Comparison of ENCODE assay signal across 28 mouse cellular contexts in the genomic region with DNA sequence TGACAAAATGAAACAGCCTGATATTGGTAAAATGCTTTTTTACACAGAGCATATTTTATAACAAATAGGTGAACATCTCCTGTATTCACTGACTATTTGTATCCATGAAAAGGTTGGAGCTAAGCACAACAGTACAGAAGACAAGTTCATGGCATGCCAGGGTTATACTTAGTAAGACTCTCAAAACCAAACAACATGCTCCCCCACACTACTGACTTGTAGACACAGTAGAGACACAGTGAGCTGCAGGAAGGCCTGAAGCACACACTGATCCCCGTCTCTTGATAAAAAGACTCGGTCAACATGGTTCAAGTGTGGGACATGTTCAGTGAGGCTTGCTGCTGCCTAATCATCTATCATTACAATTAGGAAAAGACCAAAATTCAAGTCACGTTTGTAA.
"Had no signal": no experiment of that assay in that cellular context is flagged by ENCODE, and none has a peak within 500 bp of the region (broad histone marks: within the 10 kb centered on the region; RNA-seq: fewer than 3 reads in every experiment).

No protein-coding gene starts in this region.

- H3K27me3 ChIP-seq: heart, embryonic 12.5 days; heart, embryonic 13.5 days; heart, embryonic 15.5 days; hindbrain, embryonic 12.5 days; hindbrain, embryonic 13.5 days; hindbrain, embryonic 15.5 days; intestine, embryonic 15.5 days; kidney, embryonic 15.5 days had no signal

- H3K9me3 ChIP-seq: heart, embryonic 12.5 days; heart, embryonic 13.5 days; heart, embryonic 15.5 days; hindbrain, embryonic 10.5 days; hindbrain, embryonic 12.5 days; hindbrain, embryonic 13.5 days; hindbrain, embryonic 15.5 days; intestine, embryonic 15.5 days; kidney, embryonic 15.5 days had no signal

- H3K9ac ChIP-seq: heart, embryonic 12.5 days; heart, embryonic 13.5 days; heart, embryonic 15.5 days; hindbrain, embryonic 12.5 days; hindbrain, embryonic 13.5 days; hindbrain, embryonic 14.5 days; hindbrain, embryonic 15.5 days; intestine, embryonic 15.5 days; kidney, embryonic 15.5 days had no signal

- H3K4me3 ChIP-seq: heart, embryonic 12.5 days; heart, embryonic 13.5 days; heart, embryonic 15.5 days; hindbrain, embryonic 10.5 days; hindbrain, embryonic 12.5 days; hindbrain, embryonic 13.5 days; hindbrain, embryonic 15.5 days; intestine, embryonic 15.5 days; kidney, embryonic 15.5 days; layer of hippocampus, adult 2 months; left cerebral cortex, adult 2 months had no signal

- H3K4me1 ChIP-seq: heart, embryonic 12.5 days; heart, embryonic 13.5 days; heart, embryonic 15.5 days; hindbrain, embryonic 10.5 days; hindbrain, embryonic 12.5 days; hindbrain, embryonic 13.5 days; hindbrain, embryonic 15.5 days; intestine, embryonic 15.5 days; kidney, embryonic 15.5 days had no signal

- H3K27ac ChIP-seq: heart, embryonic 13.5 days; heart, embryonic 15.5 days; hindbrain, embryonic 10.5 days; hindbrain, embryonic 12.5 days; hindbrain, embryonic 13.5 days; hindbrain, embryonic 14.5 days; hindbrain, embryonic 15.5 days; hindbrain, postnatal 0 days; intestine, embryonic 15.5 days; kidney, embryonic 15.5 days; kidney, postnatal 0 days; left cerebral cortex, adult 2 months had no signal

- DNase-seq: heart, postnatal 14 days; heart, postnatal 4 days; kidney, adult 11 months; kidney, adult 18-20 months; kidney, adult 2 months; kidney, adult 8-10 months; kidney, adult 9 months; kidney, postnatal 10 days; kidney, postnatal 14 days; kidney, postnatal 25 days; kidney, postnatal 36 days; kidney, postnatal 4 days; layer of hippocampus, adult 9-11 months; layer of hippocampus, postnatal 36 days had no signal
